Mouse (Mus musculus) CD4-positive, CD25-positive, alpha-beta regulatory T cell, adult 4 months (primary cell): ENCODE data around the gene Ccdc18. TPM values are rescaled to one million over a fixed set of nuclear protein-coding genes. Genes with fewer than 3 reads are reported as not detected.
A peak's percentile ranks its signal among the peaks of the same experiment; 100 is the strongest.
"Not testable (repeated sequence)": the region's sequence is repeated elsewhere in the genome, so short reads cannot be mapped to it uniquely, and the experiment has no call there.

ENCODE experiments used
- ATAC-seq: one replicate; pipeline ENCODE4 v1.8.0; 2017
- polyA plus RNA-seq, 2 experiments: library from polyadenylated mRNA; unstranded; fragments of 100-300 nt; shearing (Covaris generic); gene quantifications; one replicate each; pipeline ENCODE4 v1.2.1; 2017

Gene Ccdc18
- 1 to 10 TPM in 1 of 2 experiments, under 1 TPM in 1; 0.98 to 2.0 TPM for polyA plus RNA-seq

- peak; percentile 98 for ATAC-seq
Measured at GRCm38 (mm10) chr5:108132441-108133243, at the start of gene Ccdc18, which contains the start of gene Tmed5. Gene Ccdc18, plus strand, starts transcription at chr5:108132875. Gene Tmed5, minus strand, starts transcription at chr5:108132620.

DNA sequence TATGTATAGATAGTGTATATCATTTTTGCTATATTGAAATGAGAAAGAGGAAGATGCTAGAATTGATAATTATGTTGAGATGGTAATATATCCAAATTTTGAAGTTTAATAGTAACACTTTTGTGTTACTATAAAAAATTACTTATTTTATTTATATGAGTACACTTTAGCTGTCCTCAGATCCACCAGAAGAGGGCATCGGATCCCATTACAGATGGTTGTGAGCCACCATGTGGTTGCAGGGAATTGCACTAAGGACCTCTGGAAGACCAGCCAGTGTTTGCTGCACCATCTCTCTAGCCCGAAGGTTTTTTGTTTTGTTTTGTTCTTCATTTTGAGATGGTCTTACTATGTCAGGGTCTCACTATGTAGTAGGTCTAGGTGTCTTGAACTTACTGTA lies 47.2 kb upstream of the Ccdc18 start:
- ATAC-seq = no peak

GRCm38 (mm10) chr5:108092731-108093130 lies 39.9 kb upstream of the Ccdc18 start:
- ATAC-seq = not testable (repeated sequence)

DNA sequence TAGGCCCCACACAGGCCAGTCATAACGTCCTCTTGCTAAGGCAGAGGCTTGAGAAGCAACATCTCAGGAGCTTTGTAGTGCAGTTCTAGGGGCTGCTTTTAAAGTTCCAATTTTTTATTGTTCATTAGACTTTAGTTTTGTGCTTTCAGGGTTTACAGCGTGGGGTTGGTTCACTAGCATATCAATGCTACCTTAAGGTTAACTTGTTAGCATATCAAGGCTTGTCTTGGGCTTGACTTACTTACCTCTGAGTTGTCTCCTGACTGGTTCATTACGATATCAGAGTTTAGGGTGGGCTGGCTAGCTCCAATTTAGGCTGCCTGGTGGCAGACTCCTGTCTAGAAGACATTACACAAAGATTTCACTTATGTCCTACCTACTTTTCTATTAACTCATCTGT lies 35.0 kb upstream of the Ccdc18 start:
- no peak for ATAC-seq

DNA sequence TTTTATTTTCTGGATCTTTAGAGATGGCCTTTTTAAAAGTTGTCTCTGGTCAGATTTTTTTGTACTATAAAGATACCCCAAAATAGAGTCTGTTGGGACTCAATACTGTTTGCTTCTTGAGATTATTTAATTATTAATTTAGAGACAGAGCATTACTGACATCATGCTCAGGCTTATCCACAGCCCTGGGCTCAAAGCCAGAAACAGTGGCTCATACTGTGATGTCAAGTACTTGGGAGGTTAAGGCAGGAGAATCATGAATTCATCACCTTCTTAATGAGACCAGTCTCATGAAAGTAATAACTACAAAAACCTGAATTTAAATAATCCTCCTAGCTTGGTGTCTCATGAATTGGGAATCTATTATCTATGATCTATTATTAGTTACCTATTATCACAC lies 32.5 kb upstream of the Ccdc18 start:
- ATAC-seq = no peak

GRCm38 (mm10) chr5:108104306-108104705 lies 28.4 kb upstream of the Ccdc18 start:
- no peak for ATAC-seq

- ATAC-seq = no peak
Measured at GRCm38 (mm10) chr5:108109346-108109745, 23.3 kb upstream of the Ccdc18 start.

DNA sequence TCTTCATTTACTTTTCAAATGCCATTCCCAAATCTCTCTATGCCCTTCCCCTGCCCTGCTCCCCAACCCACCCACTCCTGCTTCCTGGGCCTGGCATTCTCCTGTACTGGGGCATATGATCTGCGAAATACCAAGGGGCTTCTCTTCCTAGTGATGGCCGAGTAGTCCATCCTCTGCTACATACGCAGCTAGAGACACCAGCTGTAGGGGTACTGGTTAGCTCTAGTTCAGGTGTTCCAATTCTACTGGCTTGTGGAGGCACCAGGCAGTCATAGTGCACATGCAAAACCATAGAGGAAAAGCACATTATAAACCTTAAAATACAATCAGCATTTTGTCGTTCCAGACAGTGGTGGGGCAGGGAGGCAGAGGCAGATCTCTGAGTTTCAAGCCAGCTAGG lies 15.0 kb upstream of the Ccdc18 start:
- no peak for ATAC-seq

- no peak for ATAC-seq
Measured at GRCm38 (mm10) chr5:108120221-108120900, 12.3 kb upstream of the Ccdc18 start.

DNA sequence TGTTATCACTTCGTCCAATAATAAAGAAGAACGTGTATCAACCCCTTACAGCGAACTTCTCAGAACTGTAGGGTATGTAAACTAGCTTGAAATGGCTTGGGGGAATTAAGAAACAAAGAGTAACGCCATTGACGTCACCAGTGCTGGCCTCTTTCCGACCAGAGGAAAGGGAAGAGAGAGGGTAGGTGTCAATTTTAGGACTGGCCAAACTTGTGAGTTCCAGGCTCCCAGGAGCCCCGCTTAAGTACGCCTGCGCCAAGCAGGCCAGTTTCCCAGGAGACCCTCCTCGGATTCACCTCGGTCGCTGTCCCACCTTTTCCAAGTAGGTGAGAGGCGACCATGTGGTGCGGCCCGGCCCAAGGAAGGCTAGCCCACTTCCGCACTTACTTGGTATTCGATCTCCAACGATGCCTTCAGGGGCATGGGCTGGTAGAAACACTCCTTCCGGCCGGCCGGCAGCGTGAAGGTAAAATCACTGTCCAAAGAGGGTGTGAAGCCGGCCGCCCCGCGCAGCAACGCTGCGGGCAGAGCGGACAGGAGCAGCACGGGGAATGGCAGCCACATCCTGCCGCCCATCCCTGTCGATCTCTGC lies 730 bp upstream of the Ccdc18 start:
- ATAC-seq = peak; percentile 16

DNA sequence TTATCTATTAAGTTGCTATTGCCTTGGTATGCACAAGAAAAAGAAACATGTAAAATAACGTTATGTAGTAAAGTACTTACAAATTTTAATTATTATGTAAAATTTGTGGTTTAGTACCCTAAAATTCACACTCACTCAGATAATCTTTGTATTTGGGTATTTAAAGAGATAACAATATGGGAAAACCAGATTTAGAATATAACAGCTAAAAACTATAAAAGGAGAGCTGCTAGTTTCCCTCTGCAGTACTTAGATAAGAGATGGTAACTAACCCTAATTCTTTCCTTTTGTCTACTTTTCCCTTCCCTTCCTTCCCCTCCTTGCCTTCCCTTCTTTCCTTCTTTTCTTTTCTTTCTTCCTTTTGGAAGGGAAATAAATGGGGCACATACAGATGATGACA lies 19.9 kb downstream of the Ccdc18 start:
- no peak for ATAC-seq

GRCm38 (mm10) chr5:108160796-108161195 lies 28.1 kb downstream of the Ccdc18 start:
- ATAC-seq = no peak

DNA sequence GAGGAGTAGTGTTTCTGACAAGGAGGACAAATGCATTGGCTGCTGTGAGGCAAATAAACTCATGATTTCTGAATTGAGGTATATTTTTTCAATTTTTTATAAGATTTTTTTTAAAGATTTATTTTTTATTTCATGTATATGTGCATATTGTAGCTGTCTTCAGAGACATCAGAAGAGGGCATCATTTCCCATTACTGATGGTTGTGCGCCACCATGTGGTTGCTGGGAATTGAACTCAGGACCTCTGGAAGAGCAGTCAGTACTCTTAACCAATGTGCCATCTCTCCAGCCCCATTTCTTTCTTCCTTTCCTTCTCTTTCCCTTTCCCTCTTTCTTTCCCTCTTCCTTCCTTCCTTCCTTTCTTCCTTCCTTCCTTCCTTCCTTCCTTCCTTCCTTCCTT lies 31.0 kb downstream of the Ccdc18 start:
- ATAC-seq = no peak

DNA sequence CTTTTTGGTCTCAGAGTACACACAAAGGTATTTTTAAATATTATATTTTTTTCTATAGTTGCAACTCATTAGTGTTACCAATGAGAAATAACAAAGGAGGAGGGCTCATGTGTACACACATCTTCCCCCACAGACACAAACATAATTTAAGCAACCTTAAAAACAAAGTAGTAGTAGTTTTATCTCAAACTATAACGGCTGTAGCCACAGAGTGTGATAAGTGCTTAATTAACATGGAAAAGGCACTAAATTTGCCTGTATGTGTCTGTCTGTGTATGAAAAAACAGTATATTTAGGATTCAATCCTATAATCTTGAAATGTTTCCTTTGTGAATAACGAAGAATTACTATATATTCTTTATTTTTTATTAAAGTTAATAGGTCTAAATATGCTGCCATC lies 51.4 kb downstream of the Ccdc18 start:
- ATAC-seq = no peak

DNA sequence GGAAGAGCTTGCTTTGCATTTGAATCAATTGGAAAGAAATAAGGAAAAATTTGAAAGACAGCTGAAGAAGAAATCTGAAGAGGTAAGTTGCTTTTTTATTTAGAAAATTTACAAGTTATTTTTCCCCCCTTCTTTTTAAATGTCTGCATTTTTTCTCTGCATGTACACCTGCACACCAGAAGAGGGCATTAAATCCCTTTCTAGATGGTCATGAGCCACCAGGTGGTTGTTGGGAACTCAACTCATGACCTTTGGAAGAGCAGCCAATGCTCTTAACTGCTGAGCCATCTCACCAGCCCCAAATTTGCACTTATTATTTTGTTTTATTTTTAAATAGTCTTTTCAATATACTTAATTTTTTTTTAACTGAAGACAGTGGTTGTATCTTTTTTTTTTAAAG lies 56.3 kb downstream of the Ccdc18 start:
- ATAC-seq = no peak

DNA sequence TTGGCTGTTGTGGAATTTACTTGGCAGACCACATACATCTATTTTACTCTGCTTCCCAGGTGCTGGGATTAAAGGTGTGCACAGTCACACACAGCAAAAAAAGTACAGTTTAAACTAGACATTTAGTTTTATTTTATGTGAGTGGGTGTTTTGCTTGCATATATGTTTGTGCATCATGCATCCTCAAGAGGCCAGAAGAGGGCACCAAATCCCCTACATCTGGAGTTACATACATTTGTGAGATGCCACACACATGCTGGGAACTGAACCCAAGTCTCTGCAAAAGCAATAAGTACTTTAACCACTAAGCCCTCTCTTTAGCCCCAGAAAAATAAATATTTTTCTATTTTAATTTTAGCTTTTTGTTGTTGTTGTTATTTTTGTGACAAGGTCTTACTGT lies 73.3 kb downstream of the Ccdc18 start:
- peak; percentile 51 for ATAC-seq

DNA sequence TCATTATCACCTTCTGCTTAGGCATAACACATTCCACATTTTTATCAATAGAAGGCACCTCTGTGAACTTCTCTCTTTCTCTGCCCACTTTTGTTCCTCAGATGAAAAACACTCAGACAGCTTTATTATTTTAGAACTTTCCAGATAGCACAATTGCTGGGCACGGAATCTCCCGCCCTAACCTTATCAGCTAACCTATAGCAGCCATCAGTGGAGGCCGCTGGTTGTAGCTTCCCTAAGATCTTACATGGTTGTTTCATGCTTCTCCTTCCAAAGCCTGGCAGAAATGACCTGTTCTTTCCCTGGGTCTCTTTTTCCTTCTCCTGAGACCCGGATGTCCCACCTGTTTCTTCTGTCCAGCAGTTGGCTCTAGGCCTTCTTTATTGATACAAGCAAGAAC lies 78.8 kb downstream of the Ccdc18 start:
- ATAC-seq = no peak

DNA sequence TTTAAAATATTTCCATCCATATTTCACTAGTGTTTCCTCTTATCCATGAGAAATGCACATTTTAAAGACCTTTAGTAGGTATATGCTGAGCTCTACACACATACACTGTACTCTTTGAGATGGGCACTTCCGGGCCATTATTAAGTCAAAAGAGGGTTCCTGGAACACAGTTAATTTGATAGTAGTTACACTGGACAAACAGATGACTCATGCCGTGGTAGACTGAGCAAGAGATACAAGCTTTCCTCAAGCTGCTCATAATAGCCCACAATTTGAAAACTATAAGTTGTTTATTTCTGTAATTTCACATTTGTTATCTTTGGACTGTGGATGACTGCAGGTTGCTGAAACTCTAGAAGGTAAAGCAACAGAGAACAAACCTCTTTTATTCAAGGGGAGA lies 82.3 kb downstream of the Ccdc18 start:
- no peak for ATAC-seq

- no peak for ATAC-seq
Measured at GRCm38 (mm10) chr5:108224077-108224476, 91.4 kb downstream of the Ccdc18 start.

- ATAC-seq = no peak
Measured at GRCm38 (mm10) chr5:108226159-108226558, 93.5 kb downstream of the Ccdc18 start.

DNA sequence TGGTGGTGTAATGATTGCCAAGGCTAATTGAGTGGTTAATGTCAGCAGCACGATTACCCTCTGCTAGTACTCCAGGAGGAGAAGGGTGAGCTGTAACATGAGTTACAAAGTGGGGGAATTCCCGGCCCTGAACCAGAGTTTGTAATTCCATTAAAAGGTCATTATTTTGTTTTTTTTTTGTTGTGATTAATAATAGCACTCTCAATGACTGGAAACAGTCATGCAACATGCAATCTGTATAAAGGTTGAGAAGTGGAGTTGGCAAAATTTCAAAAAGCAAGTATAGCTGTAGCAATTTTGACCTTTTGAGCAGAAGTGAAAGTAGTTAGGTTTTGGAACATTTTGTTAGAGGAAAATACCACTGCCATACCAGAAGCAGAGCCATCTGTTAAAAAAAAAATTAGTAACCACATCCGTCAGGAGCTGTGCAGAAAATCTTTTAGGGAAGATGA lies 113.7 kb downstream of the Ccdc18 start:
- peak; percentile 86 for ATAC-seq

DNA sequence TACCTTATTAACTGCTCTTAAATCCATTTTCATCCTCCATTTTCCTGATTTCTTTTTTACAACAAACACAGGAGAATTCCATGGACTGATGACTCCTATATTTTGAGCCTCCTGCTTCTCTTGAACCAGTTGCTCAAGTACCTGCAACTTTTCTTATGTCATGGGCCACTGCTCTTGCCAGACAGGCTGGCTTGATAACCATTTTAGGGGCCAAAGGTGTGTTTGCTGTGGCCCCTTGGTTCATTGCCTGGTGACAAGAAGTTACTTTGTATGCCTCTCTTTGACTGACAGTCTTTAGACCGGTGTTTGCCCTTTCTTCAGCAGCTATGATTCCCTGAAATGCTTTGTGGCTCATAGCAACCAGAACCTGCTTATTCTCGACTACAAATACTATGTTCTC lies 117.4 kb downstream of the Ccdc18 start:
- ATAC-seq = no peak

GRCm38 (mm10) chr5:108255259-108255658 lies 122.6 kb downstream of the Ccdc18 start:
- no peak for ATAC-seq

GRCm38 (mm10) chr5:108262722-108263121 lies 130.0 kb downstream of the Ccdc18 start:
- ATAC-seq = no peak
